Mouse (Mus musculus) stomach, postnatal 0 days (tissue): ENCODE data around the gene Pla2g4b.
A peak's percentile ranks its signal among the peaks of the same experiment; 100 is the strongest.

Experiments used
- CTCF ChIP-seq: IDR thresholded peaks from 2 replicates; pipeline ENCODE4 v1.5.1; 2016; ENCODE audit warnings: antibody characterized with exemption, low read depth, mild to moderate bottlenecking, moderate library complexity
- EP300 ChIP-seq: optimal IDR thresholded peaks from 2 replicates; pipeline ENCODE3; 2016; ENCODE audit warnings: antibody characterized with exemption

DNA sequence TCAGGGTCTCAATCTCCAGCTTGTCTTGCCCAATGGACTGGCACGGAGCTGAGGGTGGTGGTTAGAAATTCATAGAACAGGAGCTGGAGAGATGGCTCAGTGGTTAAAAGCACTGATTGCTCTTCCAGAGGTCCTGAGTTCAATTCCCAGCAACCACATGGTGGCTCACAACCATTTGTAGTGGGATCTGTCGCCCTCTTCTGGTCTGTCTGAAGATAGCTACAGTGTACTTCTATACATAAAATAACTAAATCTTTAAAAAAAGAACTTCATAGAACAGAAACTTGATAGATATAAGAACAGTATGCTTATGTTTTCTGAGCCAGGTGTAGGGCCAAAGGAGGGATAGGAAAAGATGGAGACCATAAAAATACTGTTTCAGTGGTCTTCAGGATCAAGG lies 49.2 kb downstream of the Pla2g4b start:
- TF ChIP-seq CTCF (peak; percentile 25; the same call in 1 of the 2 replicates), EP300 (no peak)
